Mouse (Mus musculus) thymus, adult 2 months (tissue): ENCODE data around the gene Zbtb18. TPM values are rescaled to one million over a fixed set of nuclear protein-coding genes. Genes with fewer than 3 reads are reported as not detected.

ENCODE experiments used
- DNase-seq: peaks from one replicate; pipeline ENCODE4 v3.0.0; 2021
- H3K27ac ChIP-seq: fragments of 200-500 bp; 2 replicates; pipeline ENCODE4 v1.5.1; 2012; ENCODE audit warnings: low read length, control low read depth; ENCODE audit not compliant: control insufficient read depth, insufficient read depth
- H3K27me3 ChIP-seq: fragments of 200-500 bp; 2 replicates; pipeline ENCODE4 v1.6.1; 2012; ENCODE audit warnings: mild to moderate bottlenecking, low read length, moderate library complexity, mixed read lengths; ENCODE audit not compliant: control insufficient read depth, insufficient read depth
- H3K36me3 ChIP-seq: fragments of 200-500 bp; 2 replicates; pipeline ENCODE4 v1.6.1; 2012; ENCODE audit warnings: mild to moderate bottlenecking, low read length, moderate library complexity; ENCODE audit not compliant: control insufficient read depth, insufficient read depth
- H3K4me1 ChIP-seq: fragments of 200-500 bp; replicated peaks from 2 replicates; pipeline ENCODE4 v1.6.1; 2012; ENCODE audit warnings: low read length; ENCODE audit not compliant: control insufficient read depth, insufficient read depth
- H3K4me3 ChIP-seq: fragments of 200-500 bp; 2 replicates; pipeline ENCODE4 v1.5.1; 2012; ENCODE audit warnings: mild to moderate bottlenecking, low read length, control low read depth, moderate library complexity; ENCODE audit not compliant: control insufficient read depth, insufficient read depth
- CTCF ChIP-seq: fragments of 200-500 bp; IDR thresholded peaks from 2 replicates; pipeline ENCODE4 v1.5.1; 2012; ENCODE audit warnings: mild to moderate bottlenecking, control low read depth, low read length, moderate library complexity, borderline replicate concordance; ENCODE audit not compliant: control insufficient read depth, poor library complexity, insufficient read depth; ENCODE audit errors: extremely low read depth
- POLR2A ChIP-seq: fragments of 200-500 bp; IDR thresholded peaks from 2 replicates; pipeline ENCODE4 v1.6.1; 2012; ENCODE audit warnings: mild to moderate bottlenecking, low read length, control low read depth, moderate library complexity; ENCODE audit not compliant: control insufficient read depth, poor library complexity, insufficient read depth; ENCODE audit errors: extremely low read depth
- WGBS: fragments of 180-500 bp; shearing (Covaris S2); methylation state at CpG from one replicate; pipeline ENCODE4 v1.1.7; 2018; 5-methylcytosine and 5-hydroxymethylcytosine counted together
- polyA plus RNA-seq: library from polyadenylated mRNA; depleted of rRNA; stranded (reverse); fragments of >200 nt; gene quantifications from 2 replicates; pipeline ENCODE4 v1.2.3, GENCODE M21; 2012

The Zbtb18 gene
- polyA plus RNA-seq, 1 experiment = 46.9 TPM

DNA sequence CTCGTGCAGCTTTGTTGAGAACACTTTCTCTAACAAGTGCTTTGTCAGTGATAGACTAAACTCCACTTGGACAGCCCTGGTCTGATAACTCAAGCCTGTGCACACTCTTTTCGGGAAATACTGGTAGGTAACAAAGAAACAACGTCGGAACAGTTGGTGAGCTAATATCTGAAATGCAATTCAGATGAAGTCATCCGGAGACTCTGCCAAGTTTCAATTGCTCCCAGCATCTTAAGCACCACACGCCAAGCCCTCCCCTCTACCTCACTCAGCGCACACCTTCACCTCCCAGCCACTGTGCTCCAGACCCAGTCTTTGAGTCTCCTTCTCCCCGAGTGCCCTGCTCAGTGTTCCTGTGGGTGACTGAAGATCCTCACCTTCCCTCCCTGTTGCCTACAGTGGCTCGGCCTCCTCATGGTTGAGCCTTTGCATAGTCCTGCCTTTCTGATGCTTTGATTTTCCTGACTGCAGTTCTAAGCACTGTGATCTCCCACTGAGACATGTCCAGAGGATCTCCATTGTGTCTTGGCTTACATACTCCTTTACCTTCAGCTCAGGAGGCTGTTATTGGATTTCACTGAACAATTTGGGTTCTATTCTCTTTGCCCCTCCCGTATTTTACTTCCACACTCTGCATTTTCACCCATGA lies 37.3 kb downstream of the Zbtb18 start:
- no peak for DNase-seq
- H3K4me1 ChIP-seq = no peaks in the 10 kb centered on the region
- no peaks in the 10 kb centered on the region for H3K27me3 ChIP-seq
- no peak overlapping the region for H3K4me3 ChIP-seq
- TF ChIP-seq CTCF (no peak), POLR2A (no peak)
- H3K36me3 ChIP-seq = no peaks in the 10 kb centered on the region
- H3K27ac ChIP-seq = no peak overlapping the region
- WGBS = 93% methylated on average over 10 of the region's 10 CpGs

DNA sequence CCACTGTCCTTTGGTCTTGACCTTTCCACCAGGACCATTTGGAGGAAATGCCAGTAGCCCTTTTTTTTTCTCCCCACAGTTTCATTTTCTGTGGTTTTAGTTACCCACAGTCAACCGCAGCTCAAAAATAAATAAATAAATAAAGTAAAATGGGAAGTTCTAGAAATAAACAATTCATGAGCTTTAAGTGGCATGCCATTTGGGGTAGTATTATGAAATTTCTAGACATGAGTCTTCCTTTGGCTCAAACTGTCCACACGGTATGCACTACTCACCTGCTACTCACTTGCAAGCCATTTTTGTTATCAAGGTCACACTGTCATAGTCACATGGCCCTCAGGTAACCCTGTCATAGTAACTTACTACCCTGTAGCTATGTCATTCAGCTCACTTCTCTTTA lies 41.5 kb downstream of the Zbtb18 start:
- no peak overlapping the region for H3K4me3 ChIP-seq
- no peak overlapping the region for H3K27ac ChIP-seq
- TF ChIP-seq CTCF = no peak
- no peak for TF ChIP-seq POLR2A
- no peak for DNase-seq
- H3K27me3 ChIP-seq = no peaks in the 10 kb centered on the region
- no peaks in the 10 kb centered on the region for H3K4me1 ChIP-seq
- WGBS = 17% methylated on average over 2 of the region's 2 CpGs
- no peaks in the 10 kb centered on the region for H3K36me3 ChIP-seq

DNA sequence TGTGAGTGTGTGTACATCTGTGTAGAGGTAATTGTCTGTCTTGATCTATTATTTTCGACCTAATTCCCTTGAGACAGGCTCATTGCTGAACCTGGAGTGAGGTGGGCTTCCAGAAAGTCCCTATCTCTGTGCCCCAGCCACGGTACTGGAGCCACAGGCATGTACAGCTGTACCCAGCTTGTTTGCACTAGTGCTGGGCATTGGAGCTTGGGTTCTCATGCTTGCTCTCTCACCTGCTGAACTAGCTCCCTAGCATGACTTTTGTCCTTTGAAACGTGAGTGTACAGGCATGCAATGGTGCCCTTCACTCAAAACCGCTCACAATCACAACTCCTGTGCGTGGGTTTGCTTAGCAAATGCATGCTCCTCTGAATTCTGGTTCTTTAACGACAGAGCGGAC lies 42.1 kb downstream of the Zbtb18 start:
- H3K4me3 ChIP-seq = no peak overlapping the region
- no peaks in the 10 kb centered on the region for H3K27me3 ChIP-seq
- no peak for TF ChIP-seq POLR2A
- no peak for TF ChIP-seq CTCF
- DNase-seq = no peak
- H3K27ac ChIP-seq = no peak overlapping the region
- H3K4me1 ChIP-seq = no peaks in the 10 kb centered on the region
- 54% methylated on average over 7 of the region's 7 CpGs for WGBS
- no peaks in the 10 kb centered on the region for H3K36me3 ChIP-seq

DNA sequence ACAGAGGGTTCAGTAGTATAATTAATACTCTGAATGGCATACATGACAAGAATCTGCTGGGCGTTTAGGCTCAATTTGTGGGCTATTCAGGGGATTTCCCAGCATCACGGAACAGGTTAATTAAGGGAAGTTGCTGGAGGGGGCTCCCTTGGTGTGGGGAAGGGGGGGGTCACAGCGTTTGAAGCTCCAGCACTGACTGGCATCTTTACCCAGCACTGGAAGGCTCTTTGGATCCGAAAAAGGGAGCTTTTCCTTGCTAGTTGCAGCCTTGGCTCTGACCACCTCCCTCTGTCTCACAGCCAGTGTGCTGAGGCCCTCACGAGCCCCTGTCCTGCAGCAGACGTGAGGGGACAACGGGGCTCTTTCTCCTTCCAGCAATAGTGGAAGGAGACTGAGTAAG lies 42.5 kb downstream of the Zbtb18 start:
- Histone ChIP-seq H3K27ac (no peak overlapping the region), H3K4me3 (no peak overlapping the region), H3K36me3 (no peaks in the 10 kb centered on the region), H3K4me1 (peaks cover 1% of the 10 kb centered on the region; the same call in 1 of the 2 replicates), H3K27me3 (no peaks in the 10 kb centered on the region)
- TF ChIP-seq CTCF (no peak), POLR2A (no peak)
- WGBS = 34% methylated on average over 7 of the region's 7 CpGs
- no peak for DNase-seq

DNA sequence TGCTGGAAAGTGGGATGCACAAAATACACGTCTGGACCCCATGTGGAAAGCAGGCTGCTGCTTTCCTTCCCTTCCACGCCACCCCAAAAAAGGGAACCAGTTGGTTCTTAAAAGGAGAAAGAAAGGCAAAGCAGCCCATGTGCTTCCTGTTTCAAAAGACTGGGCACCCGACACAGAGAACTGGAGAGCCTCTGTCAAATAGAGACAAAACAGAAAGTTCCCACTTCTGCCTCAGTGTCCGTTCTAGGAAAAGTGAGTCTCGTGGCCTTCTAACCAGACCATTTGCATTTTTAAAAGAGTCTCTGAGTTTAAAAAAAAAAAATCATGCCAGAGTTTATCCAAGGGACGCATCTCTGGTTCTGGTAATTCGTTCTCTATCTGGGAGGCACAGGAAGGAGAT lies 47.7 kb downstream of the Zbtb18 start:
- H3K27ac ChIP-seq = no peak overlapping the region
- no peak for DNase-seq
- 16% methylated on average over 7 of the region's 7 CpGs for WGBS
- no peaks in the 10 kb centered on the region for H3K27me3 ChIP-seq
- H3K36me3 ChIP-seq = no peaks in the 10 kb centered on the region
- TF ChIP-seq POLR2A = no peak
- H3K4me1 ChIP-seq = peaks cover 8% of the 10 kb centered on the region
- H3K4me3 ChIP-seq = no peak overlapping the region

DNA sequence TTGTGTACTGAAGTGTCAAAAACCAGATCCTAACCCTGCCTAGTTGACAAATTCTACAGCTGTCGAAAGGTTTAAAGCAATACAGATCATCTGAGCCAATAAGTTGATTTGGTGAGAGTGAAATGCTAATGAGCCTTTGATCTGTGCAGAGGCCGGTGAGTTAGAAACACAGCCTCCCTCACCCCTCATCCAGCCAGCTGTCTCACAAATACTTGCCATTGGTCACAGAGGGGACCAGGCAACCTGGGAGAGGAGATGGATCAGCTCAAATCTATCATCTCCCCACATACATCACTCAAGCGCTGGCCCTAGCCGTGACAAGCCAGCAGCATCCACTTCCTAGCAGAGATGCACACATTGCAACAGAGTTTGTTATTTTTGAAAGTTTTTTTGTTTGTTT lies 48.7 kb downstream of the Zbtb18 start:
- TF ChIP-seq POLR2A (no peak), CTCF (no peak)
- Histone ChIP-seq H3K27ac (no peak overlapping the region), H3K27me3 (no peaks in the 10 kb centered on the region), H3K4me1 (peaks cover 10% of the 10 kb centered on the region), H3K36me3 (no peaks in the 10 kb centered on the region), H3K4me3 (no peak overlapping the region)
- WGBS = 65% methylated on average over 4 of the region's 4 CpGs
- DNase-seq = no peak

DNA sequence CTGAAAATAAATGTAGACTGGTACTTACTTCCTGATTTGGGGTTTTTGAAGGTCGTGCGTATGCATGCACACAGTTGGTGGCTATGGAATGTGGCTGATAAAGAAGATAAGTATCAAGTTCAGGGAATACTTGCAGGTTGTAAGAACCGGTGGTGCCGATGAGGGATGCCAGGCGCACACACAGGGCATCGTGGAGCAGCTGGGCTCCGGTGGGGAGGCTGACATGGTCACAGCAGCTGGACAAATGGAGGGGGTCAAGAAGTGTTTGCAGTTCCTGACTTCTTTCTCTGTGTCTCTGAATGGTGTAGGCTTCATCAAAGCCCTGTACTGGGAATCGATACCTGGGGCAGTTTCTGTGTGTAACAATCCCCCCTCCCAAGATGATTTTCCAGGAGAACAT lies 49.1 kb downstream of the Zbtb18 start:
- 37% methylated on average over 8 of the region's 8 CpGs for WGBS
- TF ChIP-seq CTCF (no peak), POLR2A (no peak)
- peaks cover 10% of the 10 kb centered on the region for H3K4me1 ChIP-seq
- DNase-seq = no peak
- no peaks in the 10 kb centered on the region for H3K27me3 ChIP-seq
- H3K36me3 ChIP-seq = no peaks in the 10 kb centered on the region
- no peak overlapping the region for H3K27ac ChIP-seq
- no peak overlapping the region for H3K4me3 ChIP-seq
